Mouse (Mus musculus) neural tube, embryonic 15.5 days (tissue): ENCODE measurements around the gene Hmga1b. TPM values are rescaled to one million over a fixed set of nuclear protein-coding genes. Genes with fewer than 3 reads are reported as not detected.
"Not testable (repeated sequence)": the region's sequence is repeated elsewhere in the genome, so short reads cannot be mapped to it uniquely, and the experiment has no call there.

ENCODE experiments used
- ATAC-seq: fragments of 200-750 bp; cut with Nextera tagmentation; 2 replicates; pipeline ENCODE4 v1.8.0; 2017; ENCODE audit warnings: mild to moderate bottlenecking, moderate TSS enrichment, moderate library complexity; ENCODE audit not compliant: low FRiP score
- H3K27ac ChIP-seq: fragments of 300-500 bp; sonication (generic); replicated peaks from 2 replicates; pipeline ENCODE4 v1.5.1; 2015; ENCODE audit warnings: mild to moderate bottlenecking, inconsistent platforms
- H3K27me3 ChIP-seq: fragments of 300-500 bp; sonication (generic); replicated peaks from 2 replicates; pipeline ENCODE4 v1.6.1; 2015; ENCODE audit warnings: inconsistent platforms
- H3K36me3 ChIP-seq: fragments of 300-500 bp; sonication (generic); 2 replicates; pipeline ENCODE4 v1.6.1; 2015; ENCODE audit warnings: inconsistent platforms
- H3K4me1 ChIP-seq: fragments of 300-500 bp; sonication (generic); 2 replicates; pipeline ENCODE4 v1.6.1; 2015; ENCODE audit warnings: inconsistent platforms
- H3K4me2 ChIP-seq: fragments of 300-500 bp; sonication (generic); 2 replicates; pipeline ENCODE4 v1.6.1; 2015; ENCODE audit warnings: inconsistent platforms, mild to moderate bottlenecking, moderate library complexity
- H3K4me3 ChIP-seq: fragments of 300-500 bp; sonication (generic); replicated peaks from 2 replicates; pipeline ENCODE4 v1.5.1; 2015; ENCODE audit warnings: mild to moderate bottlenecking, inconsistent platforms
- H3K9ac ChIP-seq: fragments of 300-500 bp; sonication (generic); replicated peaks from 2 replicates; pipeline ENCODE4 v1.6.1; 2015; ENCODE audit warnings: mild to moderate bottlenecking, inconsistent platforms
- H3K9me3 ChIP-seq: fragments of 300-500 bp; sonication (generic); replicated peaks from 2 replicates; pipeline ENCODE4 v1.6.1; 2016; ENCODE audit warnings: inconsistent platforms
- WGBS: fragments of 180-500 bp; shearing (Covaris S2); methylation state at CpG from one replicate; pipeline ENCODE4 v1.1.7; 2015; ENCODE audit warnings: mixed read lengths; 5-methylcytosine and 5-hydroxymethylcytosine counted together
- polyA plus RNA-seq: library from polyadenylated mRNA; unstranded; fragments of >200 nt; fragmentation: Nextera tagmentation; extraction: Ambion mirVana; gene quantifications from 2 replicates; pipeline ENCODE4 v1.2.1, GENCODE M21; 2015

The Hmga1b gene
- polyA plus RNA-seq, 1 experiment from 2014 or later = 2.2 TPM

DNA sequence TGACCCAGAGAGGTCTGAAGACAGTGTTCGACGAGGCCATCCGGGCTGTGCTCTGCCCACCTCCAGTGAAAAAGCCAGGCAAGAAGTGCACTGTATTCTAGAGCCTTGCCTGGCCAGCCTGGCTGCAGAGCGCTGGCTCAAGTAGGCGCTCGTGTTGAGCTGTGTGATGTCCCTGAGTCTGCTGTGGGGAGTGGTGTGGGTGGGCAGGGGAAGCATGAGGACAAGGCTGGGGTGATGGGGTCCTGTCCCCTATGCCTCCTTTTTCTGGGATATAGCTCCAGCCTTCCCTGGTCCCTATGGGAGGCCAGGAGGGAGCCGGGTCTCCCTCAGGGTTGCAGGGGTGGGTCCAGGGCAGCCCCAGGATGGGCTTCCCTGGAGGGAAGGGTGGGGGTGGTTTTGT lies 39.1 kb upstream of the Hmga1b start:
- 89% methylated on average over 7 of the region's 7 CpGs for WGBS
- Histone ChIP-seq H3K4me1 (peaks cover 44% of the 10 kb centered on the region), H3K36me3 (peaks cover 24% of the 10 kb centered on the region), H3K27ac (no peak overlapping the region), H3K4me3 (no peak overlapping the region), H3K4me2 (no peak overlapping the region), H3K9me3 (no peaks in the 10 kb centered on the region), H3K9ac (no peak overlapping the region), H3K27me3 (peaks cover 7% of the 10 kb centered on the region; the same call in 1 of the 2 replicates)
- ATAC-seq = no peak

- Histone ChIP-seq H3K4me2 (peak overlapping the region; percentile 93), H3K4me1 (peaks cover 31% of the 10 kb centered on the region), H3K9me3 (no peaks in the 10 kb centered on the region), H3K27me3 (peaks cover 7% of the 10 kb centered on the region; the same call in 1 of the 2 replicates), H3K36me3 (peaks cover 13% of the 10 kb centered on the region; the same call in 1 of the 2 replicates), H3K27ac (no peak overlapping the region), H3K4me3 (peak overlapping the region; percentile 53), H3K9ac (peak overlapping the region; percentile 57)
- WGBS = 20% methylated on average over 34 of the region's 36 CpGs
- peak; percentile 3; the same call in 1 of the 2 replicates for ATAC-seq
Observed at GRCm38 (mm10) chr11:120726243-120727168, 36.1 kb upstream of the Hmga1b start.

DNA sequence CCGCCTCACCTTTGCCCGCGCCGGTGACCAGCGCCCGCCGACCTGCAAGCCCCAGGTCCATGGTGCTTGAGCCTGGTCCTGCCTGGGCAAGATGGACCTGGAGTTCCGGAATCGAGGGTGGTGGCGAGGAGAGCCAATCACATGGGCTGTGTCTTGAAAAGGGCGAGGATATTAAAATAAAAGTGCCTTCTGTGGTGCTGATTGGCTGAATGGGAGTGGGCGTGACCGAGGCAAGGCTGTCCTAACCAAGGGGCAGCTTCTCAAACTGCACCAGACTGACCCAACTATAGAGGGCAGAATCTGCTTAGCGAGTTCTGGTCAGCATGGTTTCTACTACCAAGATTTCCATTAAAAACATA lies 35.4 kb upstream of the Hmga1b start, which contains the start of gene Dcxr:
TSS of gene Dcxr (minus strand) at position 113 of the 359 bp plus-strand sequence.
- no peaks in the 10 kb centered on the region for H3K9me3 ChIP-seq
- ATAC-seq = peak; percentile 77
- H3K4me1 ChIP-seq = peaks cover 26% of the 10 kb centered on the region
- peak within 1 kb of the TSS; percentile 93 for H3K4me2 ChIP-seq
- H3K27me3 ChIP-seq = peaks cover 7% of the 10 kb centered on the region; the same call in 1 of the 2 replicates
- under 1% methylated on average over 14 of the region's 14 CpGs for WGBS
- peaks cover 13% of the 10 kb centered on the region; the same call in 1 of the 2 replicates for H3K36me3 ChIP-seq
- H3K9ac ChIP-seq = peak within 1 kb of the TSS; percentile 57
- no peak within 1 kb of the TSS for H3K27ac ChIP-seq
- peak within 1 kb of the TSS; percentile 53 for H3K4me3 ChIP-seq

DNA sequence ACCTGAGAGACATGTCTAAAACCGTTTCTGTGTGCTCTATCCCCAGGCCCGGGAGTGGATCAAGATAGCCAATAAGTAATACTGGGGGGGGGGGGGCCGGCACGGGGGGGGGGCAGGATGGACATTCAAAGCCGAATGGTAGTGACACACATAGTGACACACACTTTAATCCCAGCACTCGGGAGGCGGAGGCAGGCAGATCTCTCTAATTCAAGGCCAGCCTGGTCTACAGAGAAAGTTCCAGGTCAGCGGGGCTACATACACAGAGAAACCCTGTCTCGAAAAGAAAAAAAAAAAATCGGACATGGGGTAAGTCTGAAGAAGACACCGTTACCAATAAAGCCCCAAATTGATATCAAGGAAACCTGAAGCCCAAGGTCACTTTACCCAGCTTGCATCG lies 35.0 kb upstream of the Hmga1b start:
- H3K4me3 ChIP-seq = no peak overlapping the region; the same call in 1 of the 2 replicates
- peak overlapping the region; percentile 93 for H3K4me2 ChIP-seq
- peaks cover 7% of the 10 kb centered on the region; the same call in 1 of the 2 replicates for H3K27me3 ChIP-seq
- H3K4me1 ChIP-seq = peaks cover 22% of the 10 kb centered on the region
- 64% methylated on average over 11 of the region's 12 CpGs for WGBS
- H3K36me3 ChIP-seq = peaks cover 13% of the 10 kb centered on the region; the same call in 1 of the 2 replicates
- no peak for ATAC-seq
- no peak overlapping the region for H3K9ac ChIP-seq
- H3K27ac ChIP-seq = no peak overlapping the region
- H3K9me3 ChIP-seq = no peaks in the 10 kb centered on the region

DNA sequence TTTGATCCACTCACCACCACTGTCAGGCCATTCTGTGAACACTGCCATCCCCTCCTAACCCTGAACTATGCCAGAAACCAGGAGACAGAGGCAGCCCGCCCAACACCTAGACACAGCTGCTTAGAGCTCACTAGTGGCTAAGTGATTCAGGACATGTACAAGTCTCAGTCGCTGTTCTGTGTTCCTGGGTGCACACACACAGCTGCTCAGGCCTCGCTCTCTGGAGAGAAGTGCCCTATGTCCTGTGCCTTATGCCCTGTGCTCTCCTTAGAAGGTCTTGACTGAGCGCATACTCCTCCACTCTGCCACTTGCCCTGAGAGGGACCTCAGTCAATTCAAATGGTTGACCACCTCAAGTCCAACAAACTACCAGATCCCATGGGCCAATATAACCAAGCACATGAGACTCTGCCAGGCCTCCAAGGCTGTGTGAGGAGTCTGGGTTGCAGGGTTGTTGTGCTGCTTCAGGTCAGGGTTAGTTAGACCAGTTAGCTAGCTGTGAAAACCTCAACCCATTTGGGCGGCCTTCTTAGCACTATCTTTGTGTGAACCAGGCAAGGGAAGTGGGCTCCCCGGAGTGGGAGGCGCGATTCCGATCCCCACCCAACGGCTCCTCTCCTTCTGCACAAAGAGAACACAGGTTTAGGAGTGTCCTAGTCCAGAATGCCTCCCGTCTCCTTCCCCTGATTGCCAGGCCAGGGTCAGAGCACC lies 33.9 kb upstream of the Hmga1b start:
- H3K9ac ChIP-seq = no peak overlapping the region
- WGBS = 70% methylated on average over 11 of the region's 11 CpGs
- no peak for ATAC-seq
- 0 out of 2 replicates have a peak, but pooled peaks cover 7% of the 10 kb centered on the region for H3K27me3 ChIP-seq
- peaks cover 16% of the 10 kb centered on the region for H3K4me1 ChIP-seq
- no peak overlapping the region for H3K27ac ChIP-seq
- no peaks in the 10 kb centered on the region for H3K9me3 ChIP-seq
- H3K36me3 ChIP-seq = peaks cover 9% of the 10 kb centered on the region; the same call in 1 of the 2 replicates
- H3K4me3 ChIP-seq = no peak overlapping the region
- H3K4me2 ChIP-seq = no peak overlapping the region

DNA sequence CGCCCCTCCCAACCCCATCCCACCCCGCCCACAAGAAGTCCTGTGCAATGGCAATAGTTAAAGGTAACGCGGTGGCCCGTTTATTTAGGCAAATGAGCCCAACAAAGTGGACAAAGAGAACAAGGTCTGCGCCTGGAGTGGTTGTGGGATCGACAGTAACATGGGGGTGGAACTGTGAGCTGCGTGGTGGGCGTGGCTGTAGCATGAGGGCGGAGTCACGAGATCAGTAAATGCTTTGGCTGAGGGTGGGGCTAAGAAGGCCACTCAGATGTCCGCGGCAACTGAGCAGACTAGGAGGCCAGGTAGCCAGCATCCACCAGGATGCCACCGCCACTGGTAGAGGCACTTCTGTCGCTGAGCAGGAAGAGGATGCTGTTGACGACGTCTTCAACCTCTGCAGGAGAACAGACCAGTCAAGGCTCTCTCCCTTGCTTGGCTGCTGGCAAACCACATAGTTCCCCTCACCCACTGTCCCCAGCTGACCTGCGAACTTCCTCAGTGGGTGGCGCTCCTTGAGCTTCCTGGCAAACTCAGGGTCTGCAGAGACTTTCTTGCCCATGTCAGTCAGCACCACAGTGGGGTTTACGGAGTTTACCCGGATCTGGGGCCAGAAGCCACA lies 33.1 kb upstream of the Hmga1b start:
- not testable (repeated sequence) for H3K4me3 ChIP-seq, H3K27me3 ChIP-seq
- WGBS = 2% methylated on average over 17 of the region's 21 CpGs

DNA sequence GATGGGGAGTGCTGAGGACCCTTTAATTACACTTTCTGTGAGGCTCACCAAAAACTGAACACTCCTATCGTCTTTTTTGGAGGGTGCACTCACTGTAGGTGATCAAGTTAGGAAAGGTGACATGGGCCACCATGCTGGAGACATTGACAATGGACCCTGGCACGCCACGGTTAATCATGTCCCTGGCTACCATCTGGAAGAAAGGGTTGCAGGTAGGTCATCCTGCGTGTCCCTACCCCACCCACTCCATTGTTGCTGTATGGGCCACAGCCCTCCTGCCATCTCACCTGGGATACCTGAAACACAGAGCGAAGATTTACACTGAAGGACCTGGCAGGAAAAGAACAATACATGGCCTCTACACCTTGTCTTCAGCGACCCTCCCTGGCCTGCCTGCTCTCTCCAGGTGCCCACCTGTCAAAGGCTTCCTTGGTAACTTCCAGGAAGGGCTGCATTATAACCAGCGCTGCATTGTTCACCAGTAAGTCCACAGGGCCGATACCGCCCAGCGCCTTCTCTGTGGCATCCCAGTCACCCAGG lies 32.2 kb upstream of the Hmga1b start:
- Histone ChIP-seq H3K4me2 (no peak overlapping the region), H3K9me3 (no peaks in the 10 kb centered on the region), H3K27ac (no peak overlapping the region), H3K36me3 (0 out of 2 replicates have a peak, but pooled peaks cover 1% of the 10 kb centered on the region), H3K27me3 (0 out of 2 replicates have a peak, but pooled peaks cover 7% of the 10 kb centered on the region), H3K9ac (no peak overlapping the region), H3K4me1 (peaks cover 16% of the 10 kb centered on the region), H3K4me3 (no peak overlapping the region)
- ATAC-seq = no peak
- 89% methylated on average over 10 of the region's 10 CpGs for WGBS

More for the DNA sequence above, 33.1 kb upstream of the Hmga1b start:
- H3K9me3 ChIP-seq, H3K36me3 ChIP-seq, ATAC-seq, H3K27ac ChIP-seq, H3K9ac ChIP-seq: not testable (repeated sequence)
- Histone ChIP-seq H3K4me1 (peaks cover 16% of the 10 kb centered on the region), H3K4me2 (peak overlapping the region; percentile 40)

DNA sequence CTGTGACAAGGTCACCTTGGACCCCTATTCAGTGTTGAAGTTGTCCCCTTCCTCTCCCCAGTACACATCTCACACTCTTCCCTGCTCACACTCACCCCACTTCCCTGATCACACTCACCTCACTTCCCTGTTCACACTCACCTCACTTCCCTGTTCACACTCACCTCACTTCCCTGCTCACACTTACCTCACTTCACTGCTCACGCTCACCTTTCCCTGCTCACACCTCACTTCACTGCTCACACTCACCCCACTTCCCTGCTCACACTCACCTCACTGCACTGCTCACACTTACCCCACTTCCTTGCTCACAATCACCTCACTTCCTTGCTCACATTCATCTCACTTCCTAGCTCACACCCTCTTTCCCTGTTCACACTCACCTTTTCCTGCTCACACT lies 31.2 kb upstream of the Hmga1b start:
- no peak overlapping the region for H3K9ac ChIP-seq
- H3K27me3 ChIP-seq = no peaks in the 10 kb centered on the region
- WGBS = 100% methylated on average over 1 of the region's 1 CpGs
- H3K36me3 ChIP-seq = no peaks in the 10 kb centered on the region
- no peak overlapping the region for H3K4me2 ChIP-seq
- ATAC-seq = no peak
- no peak overlapping the region for H3K4me3 ChIP-seq
- H3K9me3 ChIP-seq = no peaks in the 10 kb centered on the region
- no peak overlapping the region for H3K27ac ChIP-seq
- peaks cover 11% of the 10 kb centered on the region for H3K4me1 ChIP-seq

DNA sequence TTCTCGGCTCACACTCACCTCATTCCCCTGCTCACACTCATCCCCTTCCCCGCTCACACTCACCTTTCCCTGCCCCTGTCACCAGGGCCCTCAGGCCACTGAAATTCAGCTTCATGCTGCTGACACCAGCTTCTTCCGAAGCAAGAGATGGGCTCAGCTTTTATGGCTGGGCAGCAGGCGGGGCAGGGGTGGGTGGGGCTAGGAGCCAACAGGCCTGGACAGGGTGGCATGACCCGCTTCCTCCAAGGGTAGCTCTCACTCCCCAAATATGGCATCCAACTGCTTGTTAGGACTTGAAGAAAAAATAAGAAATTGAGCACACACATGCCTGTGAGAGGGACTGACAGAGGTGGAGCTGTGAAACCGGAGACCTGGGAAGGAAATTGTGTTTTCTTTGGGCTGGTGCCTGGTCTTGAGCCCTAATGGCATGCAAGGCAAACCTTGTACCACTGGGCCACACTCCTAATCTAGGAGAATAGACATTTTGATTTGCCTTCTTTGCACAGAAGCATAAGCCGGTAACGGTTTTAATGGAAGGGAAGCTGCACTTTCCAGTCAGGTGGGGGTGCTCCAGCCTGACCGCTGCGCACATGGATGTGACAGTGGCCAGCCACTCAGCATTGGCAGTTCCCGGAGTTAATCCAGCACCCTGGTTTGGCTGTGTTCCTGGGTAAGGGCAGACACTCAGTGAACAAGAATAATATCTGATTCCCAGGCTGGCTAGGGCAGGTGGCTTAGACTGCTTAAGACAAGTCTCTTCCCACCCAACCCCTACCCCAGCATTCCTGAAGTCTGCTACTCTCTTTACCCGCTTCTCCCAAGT lies 30.5 kb upstream of the Hmga1b start, which contains the start of gene Cbr2:
TSS of gene Cbr2 (minus strand) at position 257 of the 823 bp plus-strand sequence.
- H3K4me2 ChIP-seq = no peak within 1 kb of the TSS
- no peak within 1 kb of the TSS for H3K27ac ChIP-seq
- WGBS = 75% methylated on average over 12 of the region's 12 CpGs
- no peaks in the 10 kb centered on the region for H3K9me3 ChIP-seq
- no peaks in the 10 kb centered on the region for H3K36me3 ChIP-seq
- H3K4me3 ChIP-seq = no peak within 1 kb of the TSS
- ATAC-seq = no peak
- H3K9ac ChIP-seq = no peak within 1 kb of the TSS
- peaks cover 4% of the 10 kb centered on the region; the same call in 1 of the 2 replicates for H3K4me1 ChIP-seq
- no peaks in the 10 kb centered on the region for H3K27me3 ChIP-seq

DNA sequence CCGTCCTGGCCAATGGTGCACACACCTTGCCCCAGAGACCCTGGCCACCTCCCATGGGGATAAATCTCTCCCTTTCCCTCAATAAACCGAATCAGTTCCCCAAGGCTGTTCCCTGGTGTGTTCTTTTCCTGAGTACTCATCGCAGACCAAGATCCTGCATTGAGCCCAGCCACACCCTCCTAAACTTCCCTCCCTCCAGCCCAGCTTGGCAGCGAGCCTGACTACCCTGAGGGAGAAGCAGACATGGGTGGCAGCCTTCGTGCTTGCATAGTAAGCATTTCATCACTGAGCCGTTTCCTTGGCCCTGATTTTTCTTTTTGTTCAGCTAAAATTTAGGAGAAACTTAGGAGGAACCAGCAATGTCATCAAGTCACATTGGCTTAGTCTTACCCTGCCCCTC lies 29.1 kb upstream of the Hmga1b start:
- no peak overlapping the region for H3K27ac ChIP-seq
- WGBS = 62% methylated on average over 6 of the region's 6 CpGs
- H3K36me3 ChIP-seq = no peaks in the 10 kb centered on the region
- H3K27me3 ChIP-seq = no peaks in the 10 kb centered on the region
- H3K9ac ChIP-seq = no peak overlapping the region
- peaks cover 4% of the 10 kb centered on the region; the same call in 1 of the 2 replicates for H3K4me1 ChIP-seq
- no peaks in the 10 kb centered on the region for H3K9me3 ChIP-seq
- H3K4me3 ChIP-seq = no peak overlapping the region
- ATAC-seq = no peak
- H3K4me2 ChIP-seq = no peak overlapping the region
